Mouse (Mus musculus) lung, adult 2 months (tissue): ENCODE data around the gene Barx2.

Source experiments
- CTCF ChIP-seq: fragments of 200-500 bp; IDR thresholded peaks from 2 replicates; pipeline ENCODE4 v1.5.1; 2011; ENCODE audit warnings: mild to moderate bottlenecking, low read length, control low read depth; ENCODE audit not compliant: insufficient read depth
- POLR2A ChIP-seq: fragments of 200-500 bp; IDR thresholded peaks from 2 replicates; pipeline ENCODE4 v1.6.1; 2011; ENCODE audit warnings: low read depth, mild to moderate bottlenecking, control low read depth, low read length, borderline replicate concordance; ENCODE audit errors: extremely low read depth

DNA sequence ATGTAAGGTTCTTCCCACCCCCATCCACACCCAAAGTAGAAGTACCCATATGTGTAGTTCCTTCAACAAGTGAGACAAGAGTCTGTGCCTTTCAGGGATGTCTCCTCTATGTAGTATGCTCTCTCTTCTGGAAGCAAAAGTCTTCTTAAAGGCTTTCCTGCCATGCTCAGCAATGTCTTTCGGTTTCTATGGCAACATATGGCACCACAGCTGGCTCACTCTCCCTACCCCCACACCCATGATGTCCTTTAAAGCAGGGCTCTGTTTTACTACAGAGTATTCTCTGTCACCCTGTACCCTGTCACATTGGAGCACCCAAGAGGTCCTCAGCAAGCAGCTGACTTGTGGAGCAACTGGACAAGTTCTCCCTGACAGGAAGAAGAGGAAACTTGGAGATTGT, 55.8 kb downstream of the Barx2 start:
- TF ChIP-seq POLR2A (no peak), CTCF (no peak)
